Mouse (Mus musculus): ENCODE data around the gene Hist1h2bg. TPM values are rescaled to one million over a fixed set of nuclear protein-coding genes. Genes with fewer than 3 reads are reported as not detected.
A peak's percentile ranks its signal among the peaks of the same experiment; 100 is the strongest.
"Not testable (repeated sequence)": the region's sequence is repeated elsewhere in the genome, so short reads cannot be mapped to it uniquely, and the experiment has no call there.

Gene Hist1h2bg
- polyA plus RNA-seq, 1 experiment from 2014 or later: 10.6 TPM

GRCm38 (mm10) chr13:23572218-23573033 is 1.2 kb downstream of the Hist1h2bg start:
- Histone ChIP-seq H3K4me2 (peak overlapping the region; percentile 75), H3K4me3 (peak overlapping the region; percentile 54), H3K27me3 (no peaks in the 10 kb centered on the region), H3K9ac (peak overlapping the region; percentile 85), H3K27ac (peak overlapping the region; percentile 96), H3K36me3 (no peaks in the 10 kb centered on the region), H3K9me3 (no peaks in the 10 kb centered on the region), H3K4me1 (peaks cover 19% of the 10 kb centered on the region)
- 37% methylated on average over 2 of the region's 2 CpGs for WGBS
- ATAC-seq (ENCODE audit: insufficient number of reproducible peaks, insufficient read depth, low FRiP score, low TSS enrichment, low read depth): no peak

GRCm38 (mm10) chr13:23573034-23573897 is 2.1 kb downstream of the Hist1h2bg start:
- Histone ChIP-seq H3K9ac (peak overlapping the region; percentile 85), H3K4me3 (peak overlapping the region; percentile 54), H3K4me2 (peak overlapping the region; percentile 75), H3K4me1 (peaks cover 19% of the 10 kb centered on the region), H3K27ac (peak overlapping the region; percentile 96)
- not testable (repeated sequence) for ATAC-seq (ENCODE audit: insufficient number of reproducible peaks, insufficient read depth, low FRiP score, low TSS enrichment, low read depth); H3K9me3 ChIP-seq; H3K36me3 ChIP-seq; H3K27me3 ChIP-seq
- WGBS: 11% methylated on average over 20 of the region's 20 CpGs

- peak; percentile 87 for ATAC-seq (ENCODE audit: insufficient number of reproducible peaks, insufficient read depth, low FRiP score, low TSS enrichment, low read depth)
- peak within 1 kb of the TSS; percentile 96 for H3K27ac ChIP-seq
- H3K36me3 ChIP-seq, H3K27me3 ChIP-seq, H3K9me3 ChIP-seq: not testable (repeated sequence)
- peak within 1 kb of the TSS; percentile 54 for H3K4me3 ChIP-seq
- WGBS: 0% methylated on average over 41 of the region's 42 CpGs
- peaks cover 19% of the 10 kb centered on the region for H3K4me1 ChIP-seq
- peak within 1 kb of the TSS; percentile 75 for H3K4me2 ChIP-seq
- H3K9ac ChIP-seq: peak within 1 kb of the TSS; percentile 85
These were observed 2.8 kb downstream of the Hist1h2bg start, which contains the start of the genes Hist1h2bf and Hist1h2ad for GRCm38 (mm10) chr13:23573898-23574524. Gene Hist1h2bf (minus strand): TSS chr13:23574196. Gene Hist1h2ad (plus strand): TSS chr13:23574381.

GRCm38 (mm10) chr13:23574546-23575170 is 3.5 kb downstream of the Hist1h2bg start:
- not testable (repeated sequence) for ATAC-seq (ENCODE audit: insufficient number of reproducible peaks, insufficient read depth, low FRiP score, low TSS enrichment, low read depth)
- WGBS: 0% methylated on average over 9 of the region's 39 CpGs
- H3K9ac ChIP-seq: peak overlapping the region; percentile 67

GRCm38 (mm10) chr13:23575271-23575851 is 4.2 kb downstream of the Hist1h2bg start, which contains the start of gene Hist1h3d:
Gene Hist1h3d (plus strand): TSS chr13:23575763.
- WGBS: under 1% methylated on average over 18 of the region's 18 CpGs
- H3K9me3 ChIP-seq: no peaks in the 10 kb centered on the region
- ATAC-seq (ENCODE audit: insufficient number of reproducible peaks, insufficient read depth, low FRiP score, low TSS enrichment, low read depth): 0 out of 2 replicates have a peak, but pooled peaks have one; percentile 49

More at GRCm38 (mm10) chr13:23574546-23575170, 3.5 kb downstream of the Hist1h2bg start:
- not testable (repeated sequence) for H3K9me3 ChIP-seq, H3K27me3 ChIP-seq, H3K36me3 ChIP-seq
- Histone ChIP-seq H3K27ac (peak overlapping the region; percentile 96), H3K4me1 (peaks cover 19% of the 10 kb centered on the region), H3K4me3 (peak overlapping the region; percentile 54), H3K4me2 (peak overlapping the region; percentile 75)

GRCm38 (mm10) chr13:23575864-23576313 is 4.7 kb downstream of the Hist1h2bg start:
- ATAC-seq (ENCODE audit: insufficient number of reproducible peaks, insufficient read depth, low FRiP score, low TSS enrichment, low read depth); H3K27me3 ChIP-seq; H3K36me3 ChIP-seq; H3K9me3 ChIP-seq: not testable (repeated sequence)
- H3K4me1 ChIP-seq: peaks cover 18% of the 10 kb centered on the region
- peak overlapping the region; percentile 85 for H3K9ac ChIP-seq
- peak overlapping the region; percentile 92 for H3K27ac ChIP-seq
- peak overlapping the region; percentile 75 for H3K4me2 ChIP-seq
- under 1% methylated on average over 14 of the region's 40 CpGs for WGBS
- H3K4me3 ChIP-seq: peak overlapping the region; percentile 50

More at GRCm38 (mm10) chr13:23575271-23575851, 4.2 kb downstream of the Hist1h2bg start, which contains the start of gene Hist1h3d:
- Histone ChIP-seq H3K27me3 (no peaks in the 10 kb centered on the region), H3K4me2 (peak within 1 kb of the TSS; percentile 75), H3K4me1 (peaks cover 15% of the 10 kb centered on the region), H3K9ac (peak within 1 kb of the TSS; percentile 85), H3K4me3 (peak within 1 kb of the TSS; percentile 50), H3K27ac (peak within 1 kb of the TSS; percentile 92), H3K36me3 (no peaks in the 10 kb centered on the region)

GRCm38 (mm10) chr13:23576351-23576881 is 5.2 kb downstream of the Hist1h2bg start:
- 4% methylated on average over 7 of the region's 7 CpGs for WGBS

GRCm38 (mm10) chr13:23576906-23577639 is 5.9 kb downstream of the Hist1h2bg start:
- Histone ChIP-seq H3K4me3 (peak overlapping the region; percentile 50), H3K36me3 (no peaks in the 10 kb centered on the region), H3K9me3 (no peaks in the 10 kb centered on the region), H3K9ac (peak overlapping the region; percentile 85), H3K4me2 (peak overlapping the region; percentile 75), H3K27me3 (no peaks in the 10 kb centered on the region), H3K27ac (peak overlapping the region; percentile 92), H3K4me1 (peaks cover 23% of the 10 kb centered on the region)
- no peak for ATAC-seq (ENCODE audit: insufficient number of reproducible peaks, insufficient read depth, low FRiP score, low TSS enrichment, low read depth)
- WGBS: 33% methylated on average over 6 of the region's 6 CpGs

More at GRCm38 (mm10) chr13:23576351-23576881, 5.2 kb downstream of the Hist1h2bg start:
- no peaks in the 10 kb centered on the region for H3K9me3 ChIP-seq
- H3K4me1 ChIP-seq: peaks cover 20% of the 10 kb centered on the region
- no peak for ATAC-seq (ENCODE audit: insufficient number of reproducible peaks, insufficient read depth, low FRiP score, low TSS enrichment, low read depth)
- no peaks in the 10 kb centered on the region for H3K36me3 ChIP-seq
- peak overlapping the region; percentile 92 for H3K27ac ChIP-seq
- no peaks in the 10 kb centered on the region for H3K27me3 ChIP-seq
- H3K4me3 ChIP-seq: peak overlapping the region; percentile 50
- peak overlapping the region; percentile 75 for H3K4me2 ChIP-seq
- peak overlapping the region; percentile 85 for H3K9ac ChIP-seq

GRCm38 (mm10) chr13:23577835-23578234 is 6.6 kb downstream of the Hist1h2bg start:
- no peaks in the 10 kb centered on the region for H3K36me3 ChIP-seq
- 83% methylated on average over 1 of the region's 1 CpGs for WGBS
- H3K9ac ChIP-seq: no peak overlapping the region
- ATAC-seq (ENCODE audit: insufficient number of reproducible peaks, insufficient read depth, low FRiP score, low TSS enrichment, low read depth): no peak
- H3K27me3 ChIP-seq: no peaks in the 10 kb centered on the region
- H3K4me1 ChIP-seq: peaks cover 31% of the 10 kb centered on the region
- H3K27ac ChIP-seq: peak overlapping the region; percentile 64; the same call in 1 of the 2 replicates
- H3K4me3 ChIP-seq: no peak overlapping the region
- no peak overlapping the region for H3K4me2 ChIP-seq
- no peaks in the 10 kb centered on the region for H3K9me3 ChIP-seq

All from embryonic facial prominence, embryonic 13.5 days (tissue).